Mouse (Mus musculus): ENCODE measurements around the gene Acot13. TPM values are rescaled to one million over a fixed set of nuclear protein-coding genes. Genes with fewer than 3 reads are reported as not detected.
A peak's percentile ranks its signal among the peaks of the same experiment; 100 is the strongest.
"Not testable (repeated sequence)": the region's sequence is repeated elsewhere in the genome, so short reads cannot be mapped to it uniquely, and the experiment has no call there.

Gene Acot13
- polyA plus RNA-seq, 1 experiment from 2014 or later: 50.1 TPM

DNA sequence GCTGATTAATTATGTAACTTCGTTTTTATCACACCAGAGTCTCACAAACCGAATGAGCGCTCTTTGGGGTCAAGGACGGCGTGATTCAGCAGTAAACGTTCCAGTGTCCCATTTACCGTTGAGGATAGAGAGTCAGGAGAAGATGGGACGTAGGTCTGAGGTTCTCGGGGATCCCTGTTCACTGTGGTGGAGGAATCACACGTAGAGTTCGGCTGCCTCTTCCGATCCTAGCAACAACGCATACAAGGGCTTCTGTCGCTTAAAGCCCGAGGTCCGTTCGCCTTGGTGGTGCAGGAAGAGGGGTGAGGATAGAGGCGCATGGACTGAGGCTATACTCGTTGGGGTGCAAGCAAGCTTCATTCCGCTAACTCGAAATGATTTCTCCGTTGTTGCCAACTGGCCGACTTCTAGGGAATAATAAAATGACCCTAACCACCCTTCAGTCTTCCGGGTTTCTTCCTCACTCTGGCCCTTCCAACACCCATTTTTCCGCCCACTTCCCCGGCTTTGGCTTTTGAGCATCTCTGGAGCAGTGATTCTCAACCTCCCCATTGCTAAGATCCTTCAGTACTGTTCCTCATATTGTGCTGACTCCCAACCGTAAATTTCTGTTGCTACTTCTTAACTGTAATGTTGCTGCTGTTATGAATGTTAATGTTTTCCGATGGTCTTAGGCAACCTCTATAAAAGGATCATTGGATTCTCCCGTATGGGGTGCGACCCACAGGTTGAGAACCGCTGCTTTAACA lies 31.2 kb downstream of the Acot13 start:
- Histone ChIP-seq H3K36me3 (0 out of 2 replicates have a peak, but pooled peaks cover 3% of the 10 kb centered on the region), H3K9me3 (no peaks in the 10 kb centered on the region), H3K4me2 (peak overlapping the region; percentile 89), H3K4me1 (replicated peaks) (peaks cover 33% of the 10 kb centered on the region), H3K9ac (peak overlapping the region; percentile 96), H3K27me3 (no peaks in the 10 kb centered on the region), H3K27ac (replicated peaks) (peak overlapping the region; percentile 85), H3K4me3 (peak overlapping the region; percentile 98)
- WGBS: under 1% methylated on average over 31 of the region's 31 CpGs
- peak; percentile 13 for ATAC-seq (ENCODE audit: low read depth)

DNA sequence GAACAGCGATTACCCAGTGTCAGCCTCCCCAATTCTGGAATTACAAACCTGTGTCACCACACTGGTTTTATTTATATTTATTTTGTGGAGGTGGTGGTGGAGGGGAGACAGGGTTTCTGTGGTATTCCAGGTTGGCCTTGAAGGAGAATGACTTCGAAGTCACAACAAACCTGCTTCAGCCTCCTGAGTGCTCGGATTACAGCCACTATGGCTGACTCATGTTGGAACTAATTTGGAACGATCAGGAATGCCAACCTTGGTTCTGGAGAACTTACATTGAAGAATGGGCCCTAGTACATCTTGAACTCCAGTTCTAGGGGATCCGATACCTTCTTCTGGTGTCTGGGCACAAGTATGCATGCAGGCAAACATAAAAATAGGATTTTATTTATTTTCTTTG lies 32.0 kb downstream of the Acot13 start:
- peaks cover 28% of the 10 kb centered on the region for H3K4me1 ChIP-seq (replicated peaks)
- ATAC-seq (ENCODE audit: low read depth): no peak
- H3K36me3 ChIP-seq: no peaks in the 10 kb centered on the region
- no peak overlapping the region for H3K27ac ChIP-seq (replicated peaks)
- H3K9me3 ChIP-seq: no peaks in the 10 kb centered on the region
- 78% methylated on average over 5 of the region's 5 CpGs for WGBS
- H3K27me3 ChIP-seq: no peaks in the 10 kb centered on the region
- H3K4me2 ChIP-seq: peak overlapping the region; percentile 89
- no peak overlapping the region for H3K9ac ChIP-seq
- H3K4me3 ChIP-seq: peak overlapping the region; percentile 98

DNA sequence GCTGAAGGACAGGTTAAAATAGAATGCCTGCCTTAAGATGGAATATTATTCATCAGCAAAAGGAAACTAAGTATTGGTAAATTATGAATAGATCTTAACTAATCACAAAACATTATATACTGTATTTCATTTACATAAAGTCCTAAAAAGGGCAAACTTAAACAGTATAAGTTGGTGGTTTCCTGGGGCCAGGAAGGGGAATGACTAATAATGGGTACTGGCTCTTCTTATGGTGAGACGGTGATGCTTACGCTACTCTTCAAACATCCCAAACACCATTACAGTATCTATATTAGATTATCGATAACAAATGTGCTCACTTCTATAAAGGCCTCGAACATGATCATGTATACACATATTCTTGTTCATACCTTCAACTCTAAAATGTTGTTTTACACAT lies 32.7 kb downstream of the Acot13 start:
- WGBS: 96% methylated on average over 4 of the region's 4 CpGs
- no peak overlapping the region for H3K4me3 ChIP-seq
- H3K9me3 ChIP-seq: no peaks in the 10 kb centered on the region
- H3K9ac ChIP-seq: no peak overlapping the region
- no peak overlapping the region for H3K4me2 ChIP-seq
- H3K4me1 ChIP-seq (replicated peaks): peaks cover 22% of the 10 kb centered on the region
- ATAC-seq (ENCODE audit: low read depth): no peak
- H3K27me3 ChIP-seq: no peaks in the 10 kb centered on the region
- H3K27ac ChIP-seq (replicated peaks): no peak overlapping the region
- no peaks in the 10 kb centered on the region for H3K36me3 ChIP-seq

GRCm38 (mm10) chr13:24792411-24793045 lies 38.8 kb downstream of the Acot13 start:
- ATAC-seq (ENCODE audit: low read depth): no peak

GRCm38 (mm10) chr13:24791349-24791748 lies 40.0 kb downstream of the Acot13 start:
- 76% methylated on average over 2 of the region's 2 CpGs for WGBS
- no peak overlapping the region for H3K9ac ChIP-seq
- no peak for ATAC-seq (ENCODE audit: low read depth)
- H3K9me3 ChIP-seq: no peaks in the 10 kb centered on the region
- H3K27me3 ChIP-seq: no peaks in the 10 kb centered on the region
- no peak overlapping the region for H3K27ac ChIP-seq (replicated peaks)
- no peaks in the 10 kb centered on the region for H3K36me3 ChIP-seq
- no peak overlapping the region for H3K4me2 ChIP-seq
- no peaks in the 10 kb centered on the region for H3K4me1 ChIP-seq (replicated peaks)
- no peak overlapping the region for H3K4me3 ChIP-seq

More at GRCm38 (mm10) chr13:24792411-24793045, 38.8 kb downstream of the Acot13 start:
- no peaks in the 10 kb centered on the region for H3K27me3 ChIP-seq
- H3K27ac ChIP-seq (replicated peaks): no peak overlapping the region
- 90% methylated on average over 9 of the region's 9 CpGs for WGBS
- H3K4me1 ChIP-seq (replicated peaks): no peaks in the 10 kb centered on the region
- H3K4me2 ChIP-seq: no peak overlapping the region
- no peak overlapping the region for H3K4me3 ChIP-seq
- no peak overlapping the region for H3K9ac ChIP-seq
- no peaks in the 10 kb centered on the region for H3K36me3 ChIP-seq
- no peaks in the 10 kb centered on the region for H3K9me3 ChIP-seq

- Histone ChIP-seq H3K27me3 (no peaks in the 10 kb centered on the region), H3K36me3 (no peaks in the 10 kb centered on the region), H3K4me2 (no peak overlapping the region), H3K9me3 (no peaks in the 10 kb centered on the region), H3K27ac (replicated peaks) (no peak overlapping the region), H3K4me3 (no peak overlapping the region), H3K9ac (no peak overlapping the region), H3K4me1 (replicated peaks) (no peaks in the 10 kb centered on the region)
- WGBS: 90% methylated on average over 5 of the region's 5 CpGs
- no peak for ATAC-seq (ENCODE audit: low read depth)
Measured at GRCm38 (mm10) chr13:24787477-24787876, 43.9 kb downstream of the Acot13 start.

DNA sequence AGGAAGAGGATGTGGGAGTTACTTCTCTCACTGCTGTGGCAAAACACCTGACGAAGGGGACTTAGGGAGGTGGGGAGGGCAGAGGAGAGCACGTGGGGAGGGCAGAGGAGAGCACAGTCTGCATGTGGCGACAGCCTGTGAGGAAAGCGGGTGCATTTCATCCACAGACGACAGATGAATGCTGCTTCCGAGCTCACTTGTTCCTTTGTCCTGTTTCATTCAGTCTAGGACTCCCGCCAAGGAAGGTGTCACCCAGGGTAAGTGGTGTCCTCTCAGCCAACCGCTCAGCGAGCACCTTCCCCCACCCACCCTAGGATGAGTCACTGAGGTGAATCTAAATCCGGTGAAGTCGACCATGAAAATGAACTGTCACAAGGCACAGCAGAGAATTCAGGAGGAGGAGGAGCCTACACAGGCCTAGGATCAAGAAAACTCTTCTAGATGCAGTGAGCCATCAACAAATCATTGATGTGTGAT lies 45.3 kb downstream of the Acot13 start:
- no peak overlapping the region for H3K4me2 ChIP-seq
- WGBS: 59% methylated on average over 11 of the region's 11 CpGs
- no peak overlapping the region for H3K4me3 ChIP-seq
- H3K27ac ChIP-seq (replicated peaks): no peak overlapping the region
- no peaks in the 10 kb centered on the region for H3K27me3 ChIP-seq
- no peak overlapping the region for H3K9ac ChIP-seq
- peaks cover 7% of the 10 kb centered on the region for H3K4me1 ChIP-seq (replicated peaks)
- ATAC-seq (ENCODE audit: low read depth): no peak
- no peaks in the 10 kb centered on the region for H3K9me3 ChIP-seq
- H3K36me3 ChIP-seq: no peaks in the 10 kb centered on the region

DNA sequence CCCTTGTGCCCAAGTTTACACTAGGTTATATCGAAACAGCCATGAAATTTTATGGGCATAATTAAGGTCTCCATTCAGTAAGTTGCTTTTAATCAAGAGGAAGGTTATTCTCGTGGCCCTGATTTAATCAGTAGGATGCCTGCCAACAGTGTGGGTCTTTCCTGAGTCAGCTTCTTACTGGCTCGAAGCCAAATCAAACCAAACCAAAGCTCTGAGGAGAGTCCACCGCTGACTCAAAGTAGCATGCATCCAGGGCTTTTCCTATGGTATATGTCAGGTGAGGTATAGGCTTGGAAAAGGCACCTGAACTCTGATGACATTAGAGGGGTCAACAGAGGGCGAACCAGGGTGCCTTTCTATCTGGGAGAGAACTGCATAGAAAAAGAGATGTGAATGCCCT lies 49.4 kb downstream of the Acot13 start:
- H3K36me3 ChIP-seq: no peaks in the 10 kb centered on the region
- WGBS: 52% methylated on average over 5 of the region's 5 CpGs
- peaks cover 7% of the 10 kb centered on the region for H3K4me1 ChIP-seq (replicated peaks)
- H3K27me3 ChIP-seq: no peaks in the 10 kb centered on the region
- H3K9me3 ChIP-seq: no peaks in the 10 kb centered on the region
- ATAC-seq (ENCODE audit: low read depth): peak; percentile 59; the same call in 1 of the 2 replicates
- H3K4me2 ChIP-seq: no peak overlapping the region
- no peak overlapping the region for H3K27ac ChIP-seq (replicated peaks)
- no peak overlapping the region for H3K9ac ChIP-seq
- no peak overlapping the region for H3K4me3 ChIP-seq

DNA sequence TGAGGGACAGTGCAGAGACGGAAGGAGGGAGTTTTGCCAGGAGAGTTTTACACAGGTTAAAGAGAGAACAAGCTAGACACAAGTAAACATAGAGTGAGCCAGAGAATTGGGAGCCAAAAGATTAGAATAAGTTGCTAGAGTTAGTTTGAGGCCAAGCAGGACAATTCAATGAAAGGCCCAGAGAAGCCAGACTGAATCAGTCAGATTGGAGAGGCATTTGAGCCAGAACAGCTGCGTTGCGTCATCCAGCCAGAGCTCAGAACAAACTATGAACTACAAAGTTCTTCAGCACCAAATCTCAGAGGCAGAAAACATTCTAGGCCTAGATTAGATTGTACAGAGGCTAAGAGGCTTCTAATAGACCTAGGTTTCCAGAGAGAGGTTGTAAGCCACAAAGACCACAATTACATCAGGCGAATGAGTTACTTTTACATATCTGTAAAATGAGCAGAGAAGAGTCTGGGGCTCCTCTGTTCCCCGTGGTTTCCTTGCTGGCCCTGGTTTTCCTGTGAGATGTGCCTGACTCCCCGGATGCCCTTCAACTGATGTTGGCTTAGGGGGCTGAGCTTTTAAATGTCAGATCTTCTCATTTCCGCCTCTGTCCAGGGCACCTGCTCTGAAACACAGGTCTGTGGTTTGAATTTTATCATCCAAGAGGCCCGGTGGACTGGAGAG lies 52.5 kb downstream of the Acot13 start:
- Histone ChIP-seq H3K4me1 (replicated peaks) (peaks cover 7% of the 10 kb centered on the region), H3K27ac (replicated peaks) (no peak overlapping the region), H3K4me2 (no peak overlapping the region), H3K4me3 (no peak overlapping the region), H3K9ac (no peak overlapping the region), H3K36me3 (no peaks in the 10 kb centered on the region), H3K27me3 (no peaks in the 10 kb centered on the region), H3K9me3 (no peaks in the 10 kb centered on the region)
- no peak for ATAC-seq (ENCODE audit: low read depth)
- WGBS: 83% methylated on average over 8 of the region's 8 CpGs

GRCm38 (mm10) chr13:24778026-24778425 lies 53.3 kb downstream of the Acot13 start:
- WGBS: 86% methylated on average over 2 of the region's 2 CpGs
- Histone ChIP-seq H3K36me3 (no peaks in the 10 kb centered on the region), H3K4me3 (no peak overlapping the region), H3K27me3 (no peaks in the 10 kb centered on the region), H3K27ac (replicated peaks) (no peak overlapping the region), H3K4me1 (replicated peaks) (peaks cover 7% of the 10 kb centered on the region), H3K4me2 (no peak overlapping the region), H3K9ac (no peak overlapping the region), H3K9me3 (no peaks in the 10 kb centered on the region)
- ATAC-seq (ENCODE audit: low read depth): no peak

GRCm38 (mm10) chr13:24776146-24776844 lies 55.0 kb downstream of the Acot13 start:
- Histone ChIP-seq H3K36me3 (no peaks in the 10 kb centered on the region), H3K9me3 (no peaks in the 10 kb centered on the region), H3K4me2 (no peak overlapping the region), H3K27me3 (no peaks in the 10 kb centered on the region), H3K4me3 (no peak overlapping the region), H3K9ac (no peak overlapping the region), H3K4me1 (replicated peaks) (no peaks in the 10 kb centered on the region), H3K27ac (replicated peaks) (no peak overlapping the region)
- WGBS: 59% methylated on average over 7 of the region's 7 CpGs
- no peak for ATAC-seq (ENCODE audit: low read depth)

DNA sequence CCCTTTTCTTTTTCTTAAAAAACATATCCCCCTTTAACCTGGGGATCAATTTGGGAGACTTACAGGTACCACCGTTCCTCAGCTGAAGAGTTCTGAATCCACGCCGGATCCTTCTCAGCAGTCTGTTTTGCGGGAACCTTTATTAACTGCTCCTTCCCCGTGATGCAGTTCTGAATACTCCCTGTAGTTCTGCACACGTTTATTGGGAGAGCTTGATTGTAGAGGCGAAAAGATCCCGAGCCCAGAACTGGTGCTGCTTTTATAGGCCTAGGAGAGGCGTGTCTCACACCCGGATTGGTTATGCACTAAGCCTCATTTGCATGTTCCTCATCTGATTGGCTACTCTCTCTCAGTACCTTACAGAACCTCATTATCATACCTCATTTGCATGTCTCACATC lies 59.9 kb downstream of the Acot13 start:
- 92% methylated on average over 10 of the region's 10 CpGs for WGBS
- not testable (repeated sequence) for H3K27ac ChIP-seq (replicated peaks); H3K27me3 ChIP-seq; H3K4me2 ChIP-seq; H3K9ac ChIP-seq; H3K4me1 ChIP-seq (replicated peaks); H3K36me3 ChIP-seq; ATAC-seq (ENCODE audit: low read depth); H3K9me3 ChIP-seq; H3K4me3 ChIP-seq

All from neural tube, embryonic 13.5 days (tissue).